Mouse (Mus musculus): ENCODE measurements around the gene Rasgef1b.

GRCm38 (mm10) chr5:99504349-99504830 lies 224.5 kb downstream of the Rasgef1b start:
- TF ChIP-seq CHD2 (IDR thresholded peaks at IDR 0.05; ENCODE audit: low read length) (no peak), CTCF (conservative IDR thresholded peaks at IDR 0.05 in 1 of 2, IDR thresholded peaks at IDR 0.05 in 1 of 2; ENCODE audit: low read depth in 2 of 2, low read length in 2 of 2) (no peak), MAFK (IDR thresholded peaks at IDR 0.05; ENCODE audit: insufficient replicate concordance, low read length) (no peak), SMC3 (IDR thresholded peaks at IDR 0.05; ENCODE audit: low read depth, low read length) (no peak), USF1 (IDR thresholded peaks at IDR 0.05; ENCODE audit: low read depth, low read length) (no peak), SIN3A (IDR thresholded peaks at IDR 0.05; ENCODE audit: low read length) (no peak)
